Mouse (Mus musculus): Measurements from ENCODE around the gene Setd1a. TPM values are rescaled to one million over a fixed set of nuclear protein-coding genes. Genes with fewer than 3 reads are reported as not detected.
"Not testable (repeated sequence)": the region's sequence is repeated elsewhere in the genome, so short reads cannot be mapped to it uniquely, and the experiment has no call there.

The Setd1a gene
- total RNA-seq, 2 experiments from 2014 or later, result 21.2 to 26.2 TPM

DNA sequence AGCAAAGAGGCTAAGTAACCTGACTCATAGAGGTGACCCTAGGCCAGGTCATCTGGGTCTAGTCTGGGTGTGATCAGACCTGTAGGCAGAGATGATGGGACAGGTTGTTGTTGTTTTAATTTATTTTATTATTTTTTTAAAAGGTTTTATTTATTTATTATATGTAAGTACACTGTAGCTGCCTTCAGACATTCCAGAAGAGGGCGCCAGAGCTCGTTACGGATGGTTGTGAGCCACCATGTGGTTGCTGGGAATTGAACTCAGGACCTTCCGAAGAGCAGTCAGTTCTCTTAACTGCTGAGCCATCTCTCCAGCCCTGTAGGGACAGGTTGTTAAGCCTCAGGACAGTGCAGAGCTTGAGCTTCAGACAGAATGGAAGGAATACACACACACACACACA is 61.4 kb downstream of the Setd1a start:
- DNase-seq, result not testable (repeated sequence)

- DNase-seq, result not testable (repeated sequence)
These were observed 63.6 kb downstream of the Setd1a start for GRCm38 (mm10) chr7:127840031-127840430.

DNA sequence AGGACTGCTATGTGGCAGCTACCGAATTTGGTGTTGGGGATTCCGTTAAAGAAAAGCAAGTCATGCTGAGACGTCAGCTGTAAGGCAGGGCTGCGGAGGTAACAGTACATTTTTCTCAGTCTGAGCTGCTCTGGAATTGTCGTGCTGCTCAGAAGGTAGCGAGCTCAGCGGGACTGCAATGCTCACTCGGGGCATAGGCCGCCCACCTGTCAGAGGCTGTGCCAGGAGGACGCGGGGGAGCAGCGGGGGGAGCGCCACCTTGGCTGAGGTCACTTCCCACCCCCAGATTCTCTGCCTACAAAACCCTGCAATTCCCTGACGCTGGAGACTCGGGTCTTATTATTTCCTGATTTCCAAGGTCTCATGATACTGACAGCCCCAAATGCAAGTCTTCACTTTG is 64.4 kb downstream of the Setd1a start:
- DNase-seq, result peak; percentile 49

DNA sequence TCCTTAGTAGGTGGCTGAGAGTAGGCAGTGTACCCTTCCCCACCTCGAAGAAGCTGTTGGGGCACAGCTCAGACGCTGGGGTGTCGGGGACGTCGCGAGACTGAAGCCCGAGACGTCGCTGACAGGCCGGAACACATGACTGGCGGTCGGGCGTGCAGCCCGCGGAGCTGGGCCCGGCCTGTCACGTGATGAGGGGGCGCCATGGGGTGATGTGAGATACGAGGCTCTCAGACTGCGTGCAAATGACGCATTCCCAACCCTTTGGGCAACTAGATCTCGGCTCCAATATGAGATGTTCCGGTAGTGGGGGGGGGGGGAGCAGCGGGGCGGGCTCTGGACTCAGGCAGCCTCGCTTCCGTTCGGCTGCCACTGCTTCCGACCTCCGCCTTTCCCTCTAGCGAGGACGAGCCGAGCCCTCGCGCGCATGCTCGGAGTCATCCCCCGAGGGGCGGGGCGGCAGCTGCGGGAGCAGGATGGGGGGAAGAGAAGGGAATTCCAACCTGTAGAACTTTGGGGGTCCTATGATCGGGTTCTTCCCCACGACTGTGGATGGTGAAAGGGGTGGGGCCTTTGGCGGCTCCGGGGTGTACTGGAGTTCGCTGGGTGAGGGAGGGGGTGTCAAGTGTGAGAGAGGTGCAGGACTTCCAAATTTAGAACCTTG is 65.0 kb downstream of the Setd1a start:
- DNase-seq, result peak; percentile 94

GRCm38 (mm10) chr7:127842001-127842718 is 65.7 kb downstream of the Setd1a start:
- DNase-seq, result peak; percentile 75

Other genes with a start within 250 kb of the Setd1a start
- gene Tmem265, start 215.3 kb upstream of the Setd1a start, total RNA-seq (2021), result not detected
- 10 to 100 TPM; 13.3 to 17.6 TPM for gene Phkg2, start 203.3 kb upstream of the Setd1a start, total RNA-seq (2021)
- 1 to 10 TPM; 1.7 to 3.2 TPM for gene Ccdc189, start 188.1 kb upstream of the Setd1a start, total RNA-seq (2021)
- gene Rnf40, start 187.9 kb upstream of the Setd1a start, total RNA-seq (2021), result 10 to 100 TPM; 26.9 to 37.8 TPM
- 10 to 100 TPM in 1 of 2 experiments, 1 to 10 TPM in 1; 9.2 to 14.7 TPM for gene Zfp629, start 160.9 kb upstream of the Setd1a start, total RNA-seq (2021)
- gene Bcl7c, start 67.7 kb upstream of the Setd1a start, total RNA-seq (2021), result 10 to 100 TPM; 93.2 to 97.1 TPM
- 10 to 100 TPM in 1 of 2 experiments, 1 to 10 TPM in 1; 9.1 to 12.7 TPM for gene Ctf1, start 63.9 kb upstream of the Setd1a start, total RNA-seq (2021)
- gene Ctf2, start 44.5 kb upstream of the Setd1a start, total RNA-seq (2021), result not detected
- gene Fbxl19, start 32.1 kb upstream of the Setd1a start, total RNA-seq (2021), result 1 to 10 TPM; 2.9 to 6.0 TPM
- 10 to 100 TPM; 10.2 to 12.3 TPM for gene Orai3, start 6.9 kb upstream of the Setd1a start, total RNA-seq (2021)
- gene Gm49388, start 8.9 kb downstream of the Setd1a start, total RNA-seq (2021), result under 1 TPM in 1 of 2 experiments, not detected in 1; 0.47 TPM
- gene Hsd3b7, start 23.9 kb downstream of the Setd1a start, total RNA-seq (2021), result 10 to 100 TPM in 1 of 2 experiments, 1 to 10 TPM in 1; 8.1 to 12.5 TPM
- 10 to 100 TPM; 52.6 to 69.7 TPM for gene Stx4a, start 47.6 kb downstream of the Setd1a start, total RNA-seq (2021)
- 1 to 10 TPM; 3.0 to 4.6 TPM for gene Stx1b, start 47.9 kb downstream of the Setd1a start, total RNA-seq (2021)
- 10 to 100 TPM; 16.2 to 20.1 TPM for gene Zfp646, start 99.6 kb downstream of the Setd1a start, total RNA-seq (2021)
- gene Zfp668, start 100.2 kb downstream of the Setd1a start, total RNA-seq (2021), result 1 to 10 TPM; 5.8 to 7.7 TPM
- 1 to 10 TPM in 1 of 2 experiments, under 1 TPM in 1; 0.96 to 1.2 TPM for gene Prss53, start 114.3 kb downstream of the Setd1a start, total RNA-seq (2021)
- gene Gm21974, start 118.8 kb downstream of the Setd1a start, total RNA-seq (2021), result not detected
- gene Vkorc1, start 118.9 kb downstream of the Setd1a start, total RNA-seq (2021), result 10 to 100 TPM; 36.8 to 48.9 TPM
- 10 to 100 TPM; 84.9 to 89.6 TPM for gene Bckdk, start 127.4 kb downstream of the Setd1a start, total RNA-seq (2021)
- gene Kat8, start 135.8 kb downstream of the Setd1a start, total RNA-seq (2021), result 10 to 100 TPM; 12.9 to 16.7 TPM
- gene Prss8, start 153.4 kb downstream of the Setd1a start, total RNA-seq (2021), result not detected
- 1 to 10 TPM; 6.6 to 7.9 TPM for gene Prss36, start 170.1 kb downstream of the Setd1a start, total RNA-seq (2021)
- gene Fus, start 190.8 kb downstream of the Setd1a start, total RNA-seq (2021), result 100 to 1,000 TPM; 199 to 239 TPM
- 1 to 10 TPM; 3.3 to 4.9 TPM for gene Pycard, start 217.2 kb downstream of the Setd1a start, total RNA-seq (2021)
- gene Trim72, start 227.3 kb downstream of the Setd1a start, total RNA-seq (2021), result 100 to 1,000 TPM; 238 to 256 TPM